Mouse (Mus musculus): ENCODE measurements around the gene Ciao2b. TPM values are rescaled to one million over a fixed set of nuclear protein-coding genes. Genes with fewer than 3 reads are reported as not detected.

Ciao2b gene
- 147 TPM for polyA plus RNA-seq (2017; shearing (Covaris generic))

GRCm38 (mm10) chr8:104641426-104642323 is at the start of gene Ciao2b:
Gene Ciao2b (minus strand): TSS chr8:104641965.

GRCm38 (mm10) chr8:104630981-104631663 is 10.6 kb downstream of the Ciao2b start, which contains the start of gene Rrad:
Gene Rrad (minus strand): TSS chr8:104631327.

GRCm38 (mm10) chr8:104624161-104624560 is 17.6 kb downstream of the Ciao2b start, which contains the start of gene Cdh16:
Gene Cdh16 (minus strand): TSS chr8:104624396.

GRCm38 (mm10) chr8:104591133-104591834 is 50.5 kb downstream of the Ciao2b start, which contains the start of gene Pdp2:
Gene Pdp2 (plus strand): TSS chr8:104591451.

Other genes starting within 250 kb of the Ciao2b start
- 0.20 TPM for gene Cmtm4, start 246.2 kb downstream of the Ciao2b start, polyA plus RNA-seq (2017; shearing (Covaris generic))
- gene Dync1li2, start 198.9 kb downstream of the Ciao2b start, polyA plus RNA-seq (2017; shearing (Covaris generic)) = 50.1 TPM
- gene Terb1, start 132.1 kb downstream of the Ciao2b start, polyA plus RNA-seq (2017; shearing (Covaris generic)) = 0.13 TPM
- gene Nae1, start 107.3 kb downstream of the Ciao2b start, polyA plus RNA-seq (2017; shearing (Covaris generic)) = 112 TPM
- 4.7 TPM for gene Car7, start 107.3 kb downstream of the Ciao2b start, polyA plus RNA-seq (2017; shearing (Covaris generic))
- gene Pdp2, start 50.5 kb downstream of the Ciao2b start, polyA plus RNA-seq (2017; shearing (Covaris generic)) = 8.1 TPM
- not detected for gene Cdh16, start 17.6 kb downstream of the Ciao2b start, polyA plus RNA-seq (2017; shearing (Covaris generic))
- 48.3 TPM for gene Rrad, start 10.6 kb downstream of the Ciao2b start, polyA plus RNA-seq (2017; shearing (Covaris generic))
- gene Ces2a, start 92.0 kb upstream of the Ciao2b start, polyA plus RNA-seq (2017; shearing (Covaris generic)) = 0.30 TPM
- 0.27 TPM for gene Ces2b, start 189.6 kb upstream of the Ciao2b start, polyA plus RNA-seq (2017; shearing (Covaris generic))
- gene Ces2c, start 205.1 kb upstream of the Ciao2b start, polyA plus RNA-seq (2017; shearing (Covaris generic)) = 53.5 TPM

Measured in inflammation-experienced regulatory T-cells, adult 16 weeks (primary cell).